Mouse (Mus musculus): Measurements from ENCODE around the gene Sdhb.

The Sdhb gene

DNA sequence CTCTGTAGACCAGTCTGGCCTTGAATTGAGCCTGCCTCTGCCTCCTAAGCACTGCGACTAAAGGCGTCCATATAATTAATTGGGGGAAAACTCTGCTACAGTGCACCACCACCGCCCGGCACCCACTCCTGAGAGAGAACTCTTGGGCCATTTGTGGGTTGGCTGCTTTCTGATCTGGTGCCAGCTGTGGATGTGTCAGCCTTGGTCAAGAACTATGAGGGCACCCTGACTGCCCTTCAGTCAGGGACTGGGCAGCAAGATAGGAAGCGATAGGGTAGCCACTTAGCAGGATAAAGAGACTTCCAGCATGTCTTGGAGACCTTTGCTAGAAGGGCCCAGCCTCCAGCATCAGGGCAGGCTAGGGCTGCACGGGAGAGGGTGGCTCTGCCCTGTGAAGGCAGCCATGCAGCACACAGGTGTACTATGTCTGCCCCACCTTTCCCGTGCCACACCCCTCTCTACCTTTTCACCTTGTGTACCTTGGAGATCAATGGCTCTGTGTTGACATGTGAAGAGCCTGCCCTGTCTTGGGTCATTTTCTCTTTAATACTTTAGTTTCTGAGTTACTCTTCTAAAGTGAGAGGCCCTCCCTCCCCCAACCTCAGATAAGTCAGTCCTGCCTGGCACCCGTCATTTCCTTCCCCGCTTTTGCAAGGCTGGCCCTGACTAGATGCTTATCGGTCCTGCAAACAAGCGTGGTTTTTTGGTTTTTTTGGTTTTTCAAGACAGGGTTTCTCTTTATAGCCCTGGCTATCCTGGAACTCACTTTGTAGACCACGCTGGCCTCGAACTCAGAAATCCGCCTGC lies 17.1 kb downstream of the Sdhb start:
- no peak for DNase-seq (ENCODE audit: low read depth, low spot score)

GRCm38 (mm10) chr4:140981605-140982004 lies 20.6 kb downstream of the Sdhb start:
- peak; percentile 18 for DNase-seq (ENCODE audit: low read depth, low spot score)

- DNase-seq (ENCODE audit: low read depth, low spot score) = no peak
Observed at GRCm38 (mm10) chr4:140982808-140983207, 21.8 kb downstream of the Sdhb start.

GRCm38 (mm10) chr4:140983442-140983841 lies 22.4 kb downstream of the Sdhb start:
- DNase-seq (ENCODE audit: low read depth, low spot score) = peak; percentile 81

DNA sequence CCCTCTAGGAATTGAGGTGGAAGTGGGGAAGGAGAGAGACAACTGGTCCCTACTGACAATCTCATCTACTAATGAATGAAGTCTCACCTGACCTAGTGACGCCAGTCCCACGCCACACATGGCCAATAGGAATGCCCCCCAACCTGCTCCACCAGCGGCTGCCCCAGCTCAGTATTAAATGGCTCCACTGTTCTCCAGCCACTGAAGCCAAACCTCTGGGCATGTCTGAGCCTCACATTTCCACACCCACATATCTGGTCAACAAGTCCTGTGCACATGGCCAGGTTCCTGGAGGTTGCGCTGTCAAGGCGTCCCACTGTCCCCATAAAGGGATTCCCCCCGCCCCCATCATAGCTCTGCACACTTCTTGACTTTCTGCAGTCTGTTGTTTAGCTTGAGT lies 23.5 kb downstream of the Sdhb start:
- DNase-seq (ENCODE audit: low read depth, low spot score) = no peak

DNA sequence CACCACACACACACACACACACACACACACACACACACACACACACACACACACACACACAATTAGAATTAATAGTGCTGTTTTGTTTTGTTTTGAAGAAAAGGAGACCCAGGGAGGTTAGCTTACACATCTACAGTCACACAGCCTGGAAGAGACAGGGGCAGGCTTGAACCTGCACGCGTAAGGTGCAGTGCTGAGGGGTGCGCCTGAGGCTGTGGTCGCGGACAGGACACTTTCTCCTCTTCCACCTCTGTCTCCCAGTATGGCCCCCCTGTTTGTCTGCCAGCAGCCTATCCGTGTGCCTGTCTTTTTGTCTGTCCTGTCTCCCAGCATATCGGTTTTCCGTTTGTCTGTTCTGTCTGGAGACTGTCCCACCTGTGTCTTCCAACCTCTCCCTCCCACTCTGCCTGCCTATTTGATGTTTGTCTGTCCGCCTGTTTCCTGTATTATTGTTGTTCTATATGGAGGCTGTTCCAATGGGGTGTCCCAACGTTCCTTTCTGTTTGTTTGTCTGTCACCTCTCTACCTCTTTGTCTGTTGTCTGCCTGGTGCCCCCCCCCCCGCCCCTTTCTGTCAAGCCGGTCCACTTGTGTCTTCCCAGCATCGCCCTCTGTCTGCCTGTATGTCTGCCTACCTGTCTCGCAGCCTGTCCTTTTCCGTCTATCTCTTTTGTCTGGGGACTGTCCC lies 25.2 kb downstream of the Sdhb start:
- no peak for DNase-seq (ENCODE audit: low read depth, low spot score)

DNA sequence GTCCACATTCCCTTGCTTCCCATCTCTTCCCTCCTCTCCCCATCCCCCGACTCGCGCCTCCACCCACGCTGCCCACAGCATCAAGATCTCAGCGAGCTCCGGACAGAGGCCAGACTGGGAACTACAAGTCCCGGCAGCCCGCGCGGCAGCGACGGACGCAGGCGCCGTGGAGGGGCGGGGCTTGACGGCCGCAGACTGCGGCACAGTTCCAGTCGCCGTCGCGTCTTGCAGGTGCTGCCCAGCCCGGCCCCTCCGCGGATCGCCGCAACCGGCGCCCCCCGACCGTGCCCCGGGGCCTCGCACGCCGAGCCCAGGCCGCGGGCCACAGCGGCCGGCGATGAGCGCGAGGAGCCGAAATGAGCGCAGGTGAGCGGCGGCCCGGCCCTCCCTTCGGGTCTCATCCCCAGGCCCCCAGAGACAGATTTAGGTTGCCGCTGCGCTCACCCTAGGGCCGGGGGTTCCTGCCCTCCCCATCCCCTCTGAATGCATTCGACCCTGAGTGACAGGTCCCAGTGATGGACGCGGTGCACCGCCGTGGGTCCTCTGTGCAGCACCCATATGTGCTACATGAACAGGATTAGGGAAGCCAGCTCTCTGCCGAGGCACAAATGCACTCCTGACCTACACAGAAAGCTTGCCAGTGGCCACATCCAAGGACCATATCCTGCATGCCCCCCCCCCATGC lies 25.9 kb downstream of the Sdhb start, which contains the start of gene Atp13a2:
Atp13a2 (plus strand) TSS at position 163 of the 685 bp plus-strand sequence.
- DNase-seq (ENCODE audit: low read depth, low spot score) = peak; percentile 69

- no peak for DNase-seq (ENCODE audit: low read depth, low spot score)
Observed at GRCm38 (mm10) chr4:140987476-140987875, 26.5 kb downstream of the Sdhb start.

GRCm38 (mm10) chr4:140988706-140989290 lies 27.8 kb downstream of the Sdhb start:
- no peak for DNase-seq (ENCODE audit: low read depth, low spot score)

DNA sequence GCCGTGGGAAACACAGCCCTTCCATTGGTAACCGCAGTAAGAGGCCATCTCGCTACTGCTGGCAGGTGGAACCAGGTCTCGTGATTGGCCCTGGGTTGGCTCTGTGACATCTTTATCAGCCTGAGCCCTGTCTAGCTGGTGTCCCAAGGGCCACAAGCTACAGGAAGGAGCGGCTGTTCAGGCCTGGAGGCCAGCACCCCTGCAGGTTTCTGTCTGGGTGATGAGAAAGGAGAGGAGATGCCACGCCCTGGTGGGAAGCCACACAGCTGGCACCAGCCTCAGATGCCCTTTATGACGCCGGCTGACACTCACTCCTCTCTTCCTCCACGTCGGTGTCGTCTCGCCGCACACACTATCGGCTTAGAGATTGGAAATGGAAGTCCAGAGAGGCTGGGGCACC lies 28.4 kb downstream of the Sdhb start:
- DNase-seq (ENCODE audit: low read depth, low spot score) = no peak

GRCm38 (mm10) chr4:140992215-140992614 lies 31.2 kb downstream of the Sdhb start:
- no peak for DNase-seq (ENCODE audit: low read depth, low spot score)

DNA sequence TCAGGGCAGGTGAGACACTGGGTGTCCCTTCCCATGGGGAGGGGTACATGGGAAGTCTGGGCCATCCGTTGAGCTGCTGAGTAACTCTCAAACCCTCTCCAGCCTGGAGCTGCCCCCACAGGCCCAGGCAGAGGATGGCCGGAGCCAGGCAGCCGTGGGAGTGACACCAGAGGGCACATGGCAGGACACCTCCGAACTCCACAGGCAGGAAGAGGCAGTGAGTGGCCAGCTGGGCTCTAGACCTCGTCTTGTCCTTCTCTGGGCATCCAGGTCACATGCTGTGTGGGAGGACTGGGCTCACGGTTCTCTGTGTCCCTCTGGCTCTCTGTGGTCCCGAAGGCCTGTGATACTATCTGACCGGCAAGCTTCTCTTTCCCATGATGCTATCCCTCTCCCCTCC lies 32.8 kb downstream of the Sdhb start:
- DNase-seq (ENCODE audit: low read depth, low spot score) = no peak

DNA sequence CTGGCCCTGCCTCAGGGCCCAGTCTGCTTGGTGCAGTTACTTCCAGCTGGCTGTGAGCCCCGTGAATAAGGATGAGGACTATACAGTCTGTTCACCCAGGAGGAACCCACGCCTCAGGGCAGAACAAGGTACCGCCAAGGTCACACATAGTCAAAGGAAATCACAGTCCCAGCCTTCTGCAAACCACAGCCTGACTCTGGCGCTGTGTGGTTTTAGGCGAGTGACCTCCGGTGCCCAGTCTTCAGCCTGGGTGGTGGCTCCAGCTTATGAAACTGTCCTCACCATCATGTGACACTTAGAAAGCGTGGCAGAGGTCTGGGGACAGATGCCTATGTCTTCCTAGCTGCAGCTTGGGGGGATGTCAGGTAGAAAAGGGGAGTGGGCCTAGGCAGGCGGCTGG lies 34.8 kb downstream of the Sdhb start:
- no peak for DNase-seq (ENCODE audit: low read depth, low spot score)

GRCm38 (mm10) chr4:140996812-140997211 lies 35.8 kb downstream of the Sdhb start:
- DNase-seq (ENCODE audit: low read depth, low spot score) = no peak

DNA sequence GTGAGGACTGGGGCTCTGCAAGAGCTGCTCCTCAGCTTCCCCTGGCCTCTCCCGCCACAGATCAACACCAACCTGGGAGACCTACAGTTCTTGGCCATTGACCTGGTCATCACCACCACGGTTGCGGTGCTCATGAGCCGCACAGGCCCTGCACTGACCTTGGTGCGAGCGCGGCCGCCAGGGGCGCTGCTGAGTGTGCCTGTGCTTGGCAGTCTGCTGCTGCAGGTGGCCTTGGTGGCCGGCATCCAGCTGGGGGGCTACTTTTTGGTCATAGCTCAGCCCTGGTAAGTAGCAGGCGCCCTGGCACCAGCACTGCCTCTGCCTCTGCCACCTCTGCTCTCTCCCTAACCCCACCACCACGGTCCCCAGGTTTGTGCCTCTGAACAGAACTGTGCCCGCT lies 45.0 kb downstream of the Sdhb start:
- no peak for DNase-seq (ENCODE audit: low read depth, low spot score)

GRCm38 (mm10) chr4:141008028-141008427 lies 47.0 kb downstream of the Sdhb start:
- peak; percentile 67 for DNase-seq (ENCODE audit: low read depth, low spot score)

DNA sequence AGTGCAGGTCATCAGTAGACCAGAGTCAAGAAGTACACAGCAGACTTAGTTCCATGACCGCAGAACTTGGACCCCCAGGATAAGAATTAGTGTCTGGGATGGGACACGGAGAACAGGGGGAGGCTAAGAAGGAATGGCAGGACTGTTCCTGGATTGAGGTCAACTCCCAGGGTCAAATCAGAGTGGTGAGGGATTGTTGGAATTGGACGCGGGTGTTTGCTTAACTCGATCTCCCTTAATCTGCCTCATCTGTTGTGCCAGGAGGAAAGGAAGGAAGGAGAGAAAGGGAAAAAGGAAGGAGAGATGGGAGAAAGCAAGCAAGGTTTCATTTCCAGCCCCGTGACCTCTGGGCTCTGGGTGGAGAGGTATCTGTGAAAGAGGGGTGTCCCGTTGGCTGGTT lies 49.1 kb downstream of the Sdhb start, which contains the start of gene Mfap2:
Mfap2 (plus strand) TSS at position 301 of the 400 bp plus-strand sequence.
- no peak for DNase-seq (ENCODE audit: low read depth, low spot score)

- no peak for DNase-seq (ENCODE audit: low read depth, low spot score)
Observed at GRCm38 (mm10) chr4:141010526-141010925, 49.5 kb downstream of the Sdhb start.

GRCm38 (mm10) chr4:141010941-141011429 lies 50.0 kb downstream of the Sdhb start:
- peak; percentile 81 for DNase-seq (ENCODE audit: low read depth, low spot score)

DNA sequence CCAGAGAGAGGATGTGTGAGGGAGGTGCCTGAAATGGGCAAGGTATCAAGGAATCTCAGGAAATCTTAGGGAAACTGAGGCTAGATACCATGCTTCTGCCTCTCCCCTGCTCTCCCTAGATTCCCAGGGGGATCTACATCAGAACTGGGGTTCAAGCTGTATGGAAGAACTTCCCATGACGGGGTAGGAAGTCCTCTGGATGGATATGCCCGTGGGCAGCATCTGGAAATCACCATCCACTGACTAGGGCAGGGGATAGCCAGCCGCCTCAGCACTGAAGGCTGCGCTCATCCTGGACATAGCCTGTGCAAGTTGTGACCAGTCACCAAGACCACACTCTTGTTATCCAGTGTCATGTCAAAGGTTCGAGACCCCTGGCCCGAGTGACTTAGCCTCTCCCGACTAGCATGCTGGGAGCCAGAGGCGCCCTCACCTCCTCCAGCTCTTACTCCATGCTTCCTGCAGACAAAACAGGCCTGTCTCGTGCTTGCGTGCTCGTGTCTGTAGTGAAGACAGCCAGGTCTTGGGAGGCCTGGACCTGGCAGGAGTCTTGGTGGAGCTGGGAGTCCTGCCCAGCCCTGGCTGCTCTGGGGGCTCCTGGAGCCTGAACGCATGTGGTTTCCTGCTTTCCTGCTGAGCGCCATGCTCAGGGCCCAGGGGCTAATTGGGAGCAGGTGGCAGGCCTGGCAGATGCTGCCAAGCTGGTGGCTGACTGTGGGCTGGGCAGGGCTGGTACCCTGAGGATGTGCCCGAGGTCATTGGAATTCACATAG lies 50.7 kb downstream of the Sdhb start:
- peak; percentile 73 for DNase-seq (ENCODE audit: low read depth, low spot score)

- no peak for DNase-seq (ENCODE audit: low read depth, low spot score)
Observed at GRCm38 (mm10) chr4:141012558-141012957, 51.6 kb downstream of the Sdhb start.

Data from 3T3-L1 (cell line).